Mouse (Mus musculus) liver, embryonic 14.5 days (tissue): Measurements from ENCODE around the gene Krtap10-4.

Experiments
- CTCF ChIP-seq: IDR thresholded peaks from 2 replicates; pipeline ENCODE4 v1.5.1; 2016; ENCODE audit warnings: antibody characterized with exemption, low read depth, control low read depth
- EP300 ChIP-seq: IDR thresholded peaks from 2 replicates; pipeline ENCODE4 v1.6.1; 2016; ENCODE audit warnings: antibody characterized with exemption, low read depth

GRCm38 (mm10) chr10:77852559-77852958 lies 25.7 kb upstream of the Krtap10-4 start, which contains the start of gene Gm10318:
- TF ChIP-seq CTCF, result no peak
- TF ChIP-seq EP300, result no peak
